Mouse (Mus musculus) midbrain, embryonic 12.5 days (tissue): ENCODE measurements around the gene Smad5. TPM values are rescaled to one million over a fixed set of nuclear protein-coding genes. Genes with fewer than 3 reads are reported as not detected.

Source experiments
- ATAC-seq: fragments of 200-750 bp; cut with Nextera tagmentation; 2 replicates; pipeline ENCODE4 v1.8.0; 2017; ENCODE audit warnings: low read depth, moderate TSS enrichment, moderate library complexity; ENCODE audit not compliant: low FRiP score
- H3K27ac ChIP-seq: fragments of 300-500 bp; sonication (generic); replicated peaks from 2 replicates; pipeline ENCODE4 v1.5.1; 2016; ENCODE audit warnings: mild to moderate bottlenecking
- H3K27me3 ChIP-seq: fragments of 300-500 bp; sonication (generic); 2 replicates; pipeline ENCODE4 v1.6.1; 2016; ENCODE audit warnings: mild to moderate bottlenecking
- H3K36me3 ChIP-seq: fragments of 300-500 bp; sonication (generic); 2 replicates; pipeline ENCODE4 v1.6.1; 2016
- H3K4me1 ChIP-seq: fragments of 300-500 bp; sonication (generic); 2 replicates; pipeline ENCODE4 v1.6.1; 2016
- H3K4me2 ChIP-seq: fragments of 300-500 bp; sonication (generic); replicated peaks from 2 replicates; pipeline ENCODE4 v1.6.1; 2016; ENCODE audit warnings: mild to moderate bottlenecking, moderate library complexity
- H3K4me3 ChIP-seq: fragments of 300-500 bp; sonication (generic); 2 replicates; pipeline ENCODE4 v1.5.1; 2016; ENCODE audit warnings: mild to moderate bottlenecking
- H3K9ac ChIP-seq: fragments of 300-500 bp; sonication (generic); replicated peaks from 2 replicates; pipeline ENCODE4 v1.6.1; 2016; ENCODE audit warnings: mild to moderate bottlenecking, moderate library complexity
- H3K9me3 ChIP-seq: fragments of 300-500 bp; sonication (generic); 2 replicates; pipeline ENCODE4 v1.6.1; 2016; ENCODE audit warnings: mild to moderate bottlenecking
- WGBS: fragments of 180-500 bp; shearing (Covaris S2); methylation state at CpG from one replicate; pipeline ENCODE4 v1.1.7; 2016; 5-methylcytosine and 5-hydroxymethylcytosine counted together
- polyA plus RNA-seq: library from polyadenylated mRNA; unstranded; fragments of >200 nt; fragmentation: Nextera tagmentation; extraction: Ambion mirVana; gene quantifications from 2 replicates; pipeline ENCODE4 v1.2.1, GENCODE M21; 2016

The Smad5 gene
- polyA plus RNA-seq, 1 experiment from 2014 or later: 38.3 TPM

DNA sequence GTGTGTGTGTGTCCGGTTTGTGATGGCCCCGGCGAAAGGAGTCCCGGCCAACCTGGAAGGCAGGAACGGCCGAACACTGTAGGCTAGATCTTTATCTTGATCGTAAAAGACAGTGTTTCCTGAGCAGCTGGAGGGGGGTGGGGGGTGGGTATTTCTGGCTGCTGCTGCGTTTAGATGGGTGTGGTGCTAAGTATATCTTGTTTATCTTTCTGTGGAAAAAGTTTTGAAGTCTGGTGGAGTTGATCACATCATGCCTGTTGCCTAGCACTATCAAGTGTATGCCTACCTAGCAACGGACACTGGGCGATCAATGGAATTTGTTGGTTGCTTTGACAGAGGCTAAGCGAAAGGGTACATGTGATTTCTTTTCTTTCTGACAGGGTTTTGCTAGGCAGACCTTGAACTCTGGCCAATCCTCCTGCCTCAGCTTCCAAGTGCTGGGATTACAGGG, 1.1 kb downstream of the Smad5 start:
- no peaks in the 10 kb centered on the region for H3K27me3 ChIP-seq
- H3K36me3 ChIP-seq: peaks cover 12% of the 10 kb centered on the region
- H3K4me1 ChIP-seq: peaks cover 42% of the 10 kb centered on the region
- no peaks in the 10 kb centered on the region for H3K9me3 ChIP-seq
- under 1% methylated on average over 11 of the region's 11 CpGs for WGBS
- peak overlapping the region; percentile 56 for H3K4me3 ChIP-seq
- H3K27ac ChIP-seq: peak overlapping the region; percentile 99
- H3K4me2 ChIP-seq: peak overlapping the region; percentile 71
- peak overlapping the region; percentile 96 for H3K9ac ChIP-seq
- 0 out of 2 replicates have a peak, but pooled peaks have one; percentile 3 for ATAC-seq

DNA sequence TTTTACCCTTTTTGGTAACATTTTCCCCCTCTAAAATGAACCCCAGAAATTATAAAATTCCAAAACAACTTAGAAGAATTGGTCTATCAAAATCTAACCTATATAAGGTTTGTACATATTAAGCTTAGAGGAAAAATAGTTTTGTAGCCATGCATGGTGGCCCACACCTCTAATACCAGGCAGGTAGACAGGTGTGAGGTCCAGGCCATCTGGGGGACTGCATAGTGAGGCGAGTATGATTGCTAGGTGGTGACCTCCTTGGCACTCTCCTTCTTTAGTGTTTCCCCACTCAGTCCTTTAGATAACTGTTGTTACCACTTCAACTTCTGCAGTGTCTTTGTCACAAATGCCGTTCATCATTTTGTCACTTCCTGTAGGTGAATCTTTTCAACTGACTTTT, 1.8 kb downstream of the Smad5 start:
- H3K4me2 ChIP-seq: peak overlapping the region; percentile 71
- H3K9ac ChIP-seq: peak overlapping the region; percentile 96
- WGBS: 80% methylated on average over 2 of the region's 2 CpGs
- H3K27ac ChIP-seq: no peak overlapping the region
- ATAC-seq: no peak
- peak overlapping the region; percentile 56 for H3K4me3 ChIP-seq
- peaks cover 41% of the 10 kb centered on the region for H3K4me1 ChIP-seq
- H3K36me3 ChIP-seq: peaks cover 18% of the 10 kb centered on the region
- H3K9me3 ChIP-seq: no peaks in the 10 kb centered on the region
- no peaks in the 10 kb centered on the region for H3K27me3 ChIP-seq

DNA sequence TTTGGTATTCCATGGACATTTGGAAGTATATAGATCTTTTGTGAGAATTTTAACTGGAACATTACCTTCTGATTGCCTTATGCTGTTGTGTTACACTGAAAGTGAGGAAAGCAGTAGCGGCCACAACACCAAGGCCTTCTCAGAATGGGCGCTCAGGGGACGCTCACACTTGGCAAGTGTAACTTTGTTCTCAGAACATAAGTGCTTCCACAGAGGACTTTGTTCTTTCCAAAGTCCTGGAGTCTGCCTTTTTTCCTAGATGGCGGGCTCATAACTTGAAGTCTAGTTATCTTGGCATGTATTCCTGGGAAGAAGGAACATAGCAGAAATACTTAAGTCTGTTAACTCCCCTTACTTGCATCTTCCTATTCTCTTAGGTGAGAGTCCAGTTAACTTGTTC, 4.3 kb downstream of the Smad5 start:
- 94% methylated on average over 4 of the region's 4 CpGs for WGBS
- H3K4me3 ChIP-seq: no peak overlapping the region

DNA sequence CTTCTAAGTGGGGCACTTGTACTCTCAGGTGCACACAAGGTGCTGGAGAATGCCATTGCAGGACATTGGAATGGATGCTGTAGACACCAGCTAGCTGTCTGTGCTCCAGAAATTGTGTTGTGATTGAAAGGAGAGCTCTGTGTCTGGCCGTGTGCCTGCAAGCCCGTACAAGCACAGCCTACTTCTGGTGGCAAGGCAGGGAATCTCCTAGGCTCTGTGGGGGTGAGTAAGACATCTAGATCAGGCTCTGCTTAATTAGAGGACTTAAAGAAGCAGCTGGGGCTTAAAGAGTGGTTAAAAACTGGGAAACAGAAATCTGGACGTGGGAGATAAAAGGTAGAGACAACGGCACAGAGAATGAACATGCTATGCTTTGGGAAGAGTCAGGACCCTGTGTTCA, 4.8 kb downstream of the Smad5 start:
- H3K4me2 ChIP-seq: no peak overlapping the region
- WGBS: 76% methylated on average over 4 of the region's 4 CpGs
- peaks cover 25% of the 10 kb centered on the region for H3K36me3 ChIP-seq
- H3K4me1 ChIP-seq: peaks cover 37% of the 10 kb centered on the region
- no peak overlapping the region for H3K27ac ChIP-seq
- no peak overlapping the region for H3K4me3 ChIP-seq
- no peak overlapping the region for H3K9ac ChIP-seq
- ATAC-seq: no peak
- H3K9me3 ChIP-seq: no peaks in the 10 kb centered on the region
- no peaks in the 10 kb centered on the region for H3K27me3 ChIP-seq

More for the DNA sequence above, 4.3 kb downstream of the Smad5 start:
- H3K27me3 ChIP-seq: no peaks in the 10 kb centered on the region
- H3K27ac ChIP-seq: no peak overlapping the region
- H3K4me2 ChIP-seq: no peak overlapping the region
- peaks cover 42% of the 10 kb centered on the region for H3K4me1 ChIP-seq
- H3K9ac ChIP-seq: no peak overlapping the region
- no peaks in the 10 kb centered on the region for H3K9me3 ChIP-seq
- H3K36me3 ChIP-seq: peaks cover 20% of the 10 kb centered on the region
- no peak for ATAC-seq

DNA sequence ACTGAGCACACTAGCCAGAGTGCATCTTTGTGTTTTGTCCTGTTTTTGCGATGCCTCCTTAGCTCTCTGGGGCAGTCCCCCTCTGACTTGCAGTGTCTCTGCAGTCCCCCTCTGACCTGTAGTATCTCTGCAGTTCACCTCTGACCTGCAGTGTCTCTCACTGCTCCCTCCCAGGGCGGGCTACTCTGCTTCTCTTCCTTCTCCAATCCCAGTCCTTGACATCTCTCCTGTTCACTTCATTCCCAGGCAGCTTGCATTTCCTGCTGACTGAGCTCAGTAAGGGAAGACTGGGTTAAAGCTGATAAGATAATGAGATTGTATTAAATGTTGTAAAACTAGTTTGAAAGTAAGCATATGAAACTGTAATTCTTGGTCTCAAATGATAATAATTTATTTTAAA, 7.8 kb downstream of the Smad5 start:
- H3K4me2 ChIP-seq: no peak overlapping the region
- no peaks in the 10 kb centered on the region for H3K9me3 ChIP-seq
- no peak overlapping the region for H3K9ac ChIP-seq
- no peak overlapping the region for H3K4me3 ChIP-seq
- H3K36me3 ChIP-seq: peaks cover 27% of the 10 kb centered on the region
- no peaks in the 10 kb centered on the region for H3K27me3 ChIP-seq
- peaks cover 19% of the 10 kb centered on the region for H3K4me1 ChIP-seq
- H3K27ac ChIP-seq: no peak overlapping the region
- ATAC-seq: no peak
- 71% methylated on average over 2 of the region's 2 CpGs for WGBS

DNA sequence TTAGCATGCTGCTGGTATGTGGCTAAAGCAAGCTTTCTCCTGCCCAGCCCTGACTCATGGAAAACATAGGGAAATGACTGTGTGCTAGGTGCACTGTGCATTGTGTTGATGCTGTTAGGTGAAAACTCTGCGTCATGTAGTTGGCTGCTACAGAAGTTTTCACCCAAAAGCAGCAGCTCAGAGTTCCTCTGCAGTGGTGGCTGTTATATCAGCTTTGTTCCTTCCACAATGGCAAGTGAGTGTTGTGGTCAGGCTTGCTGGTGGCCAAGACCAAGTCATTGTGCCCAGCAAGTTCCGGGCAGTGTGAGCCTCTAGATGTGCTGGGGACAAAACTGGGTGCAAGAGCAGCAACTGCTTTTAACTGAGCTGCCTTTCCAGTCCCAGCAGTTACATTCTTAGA, 9.4 kb downstream of the Smad5 start:
- Histone ChIP-seq H3K9me3 (no peaks in the 10 kb centered on the region), H3K4me3 (no peak overlapping the region), H3K27me3 (no peaks in the 10 kb centered on the region), H3K27ac (no peak overlapping the region), H3K9ac (no peak overlapping the region), H3K4me2 (no peak overlapping the region), H3K36me3 (peaks cover 24% of the 10 kb centered on the region), H3K4me1 (peaks cover 11% of the 10 kb centered on the region)
- WGBS: 97% methylated on average over 2 of the region's 2 CpGs
- no peak for ATAC-seq

DNA sequence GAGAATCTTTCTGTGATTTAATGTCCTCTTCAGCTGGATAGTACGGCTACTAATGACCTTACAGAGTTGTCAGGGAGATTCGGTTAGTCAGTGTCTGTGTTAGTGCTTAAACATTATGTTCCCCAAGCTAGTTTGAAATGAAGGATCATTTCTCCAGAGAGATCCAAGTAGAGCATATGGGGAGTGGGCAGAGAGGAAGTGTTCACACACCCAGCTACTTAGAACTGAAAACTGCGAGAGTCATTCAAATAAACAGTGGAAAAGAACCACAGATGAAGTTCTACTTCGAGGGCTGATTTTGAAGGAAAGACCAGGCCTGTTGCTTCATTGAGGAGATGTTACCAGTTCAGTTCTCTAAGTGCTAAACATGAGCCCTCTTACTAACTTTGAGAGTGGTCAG, 23.7 kb downstream of the Smad5 start:
- no peaks in the 10 kb centered on the region for H3K9me3 ChIP-seq
- no peak overlapping the region for H3K4me2 ChIP-seq
- H3K4me1 ChIP-seq: peaks cover 3% of the 10 kb centered on the region; the same call in 1 of the 2 replicates
- no peak overlapping the region for H3K27ac ChIP-seq
- no peak for ATAC-seq
- H3K4me3 ChIP-seq: no peak overlapping the region
- 93% methylated on average over 4 of the region's 4 CpGs for WGBS
- peaks cover 71% of the 10 kb centered on the region for H3K36me3 ChIP-seq
- no peaks in the 10 kb centered on the region for H3K27me3 ChIP-seq
- H3K9ac ChIP-seq: no peak overlapping the region

DNA sequence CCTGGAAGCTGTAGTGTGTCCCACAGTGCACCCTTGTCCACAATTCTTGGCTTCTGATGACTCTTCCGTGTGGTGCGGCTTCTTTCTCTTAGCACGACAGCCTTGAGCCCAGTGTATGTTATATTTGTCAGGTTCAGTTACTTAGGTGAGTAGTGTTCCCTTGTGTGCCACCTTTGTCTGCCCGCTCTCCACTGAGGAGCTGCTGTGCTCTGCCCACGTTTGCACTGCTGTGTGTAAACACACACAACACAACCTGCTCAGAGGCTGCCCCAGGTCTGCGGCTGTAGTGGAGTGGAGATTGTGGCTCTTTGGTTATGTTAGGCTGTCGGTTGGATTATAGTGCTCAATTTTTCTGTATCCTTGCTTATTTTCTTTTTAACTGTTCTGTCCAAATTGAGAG, 26.2 kb downstream of the Smad5 start:
- Histone ChIP-seq H3K27me3 (no peaks in the 10 kb centered on the region), H3K4me2 (no peak overlapping the region), H3K36me3 (peaks cover 83% of the 10 kb centered on the region), H3K9me3 (no peaks in the 10 kb centered on the region), H3K9ac (no peak overlapping the region), H3K27ac (no peak overlapping the region), H3K4me3 (no peak overlapping the region), H3K4me1 (peaks cover 2% of the 10 kb centered on the region; the same call in 1 of the 2 replicates)
- ATAC-seq: no peak
- 94% methylated on average over 7 of the region's 7 CpGs for WGBS

DNA sequence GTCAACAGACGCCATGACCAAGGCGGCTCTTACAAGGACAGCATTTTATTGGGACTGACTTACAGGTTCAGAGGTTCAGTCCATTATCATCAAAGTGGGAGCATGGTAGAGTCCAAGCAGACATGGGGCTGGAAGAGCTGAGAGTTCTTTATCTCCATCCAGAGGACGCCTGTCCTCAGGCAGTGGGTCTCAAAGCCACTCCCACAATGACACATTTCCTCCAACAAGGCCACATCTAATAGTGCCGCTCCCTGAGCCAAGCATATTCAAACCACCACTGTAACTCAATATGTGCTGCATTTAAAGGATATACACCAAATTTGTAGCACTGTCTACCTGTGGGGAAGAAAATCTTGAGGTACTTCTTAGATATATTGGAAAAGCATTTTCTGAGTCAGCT, 31.8 kb downstream of the Smad5 start:
- H3K4me2 ChIP-seq: no peak overlapping the region
- H3K36me3 ChIP-seq: peaks cover 85% of the 10 kb centered on the region
- ATAC-seq: no peak
- H3K4me3 ChIP-seq: no peak overlapping the region
- H3K9me3 ChIP-seq: no peaks in the 10 kb centered on the region
- no peak overlapping the region for H3K9ac ChIP-seq
- 89% methylated on average over 4 of the region's 4 CpGs for WGBS
- no peaks in the 10 kb centered on the region for H3K4me1 ChIP-seq
- H3K27ac ChIP-seq: no peak overlapping the region
- H3K27me3 ChIP-seq: no peaks in the 10 kb centered on the region

DNA sequence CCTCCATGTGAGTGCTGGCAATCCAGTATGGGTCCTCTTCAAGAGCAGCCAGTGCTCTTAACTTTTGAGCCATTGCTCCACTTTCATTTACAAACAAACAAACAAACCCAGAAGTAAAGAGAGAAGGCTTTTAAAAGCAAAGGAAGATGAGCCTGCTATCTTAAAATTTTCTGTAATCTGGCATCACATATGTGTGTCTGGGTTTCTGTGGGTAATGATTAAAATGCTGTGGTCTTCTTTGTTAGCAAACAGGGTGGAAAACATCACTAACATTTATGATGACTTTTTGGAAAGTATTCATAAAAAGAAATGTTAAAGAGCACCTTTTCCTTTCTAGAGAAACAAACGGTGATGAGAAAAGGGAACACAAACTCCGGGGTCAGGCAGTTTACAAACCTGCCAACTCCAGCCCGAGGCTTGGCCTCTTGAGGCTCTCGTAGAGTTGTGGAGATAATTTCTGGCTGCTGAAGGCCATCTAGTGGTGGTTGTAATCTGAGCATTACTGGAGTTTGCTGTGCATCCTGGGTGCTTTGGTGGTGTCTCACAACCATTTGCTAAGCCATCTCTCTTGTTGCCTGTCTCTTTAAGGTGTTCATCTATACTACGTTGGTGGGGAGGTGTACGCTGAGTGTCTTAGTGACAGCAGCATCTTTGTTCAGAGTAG, 32.5 kb downstream of the Smad5 start:
- no peak for ATAC-seq
- 73% methylated on average over 6 of the region's 6 CpGs for WGBS
- H3K36me3 ChIP-seq: peaks cover 85% of the 10 kb centered on the region

DNA sequence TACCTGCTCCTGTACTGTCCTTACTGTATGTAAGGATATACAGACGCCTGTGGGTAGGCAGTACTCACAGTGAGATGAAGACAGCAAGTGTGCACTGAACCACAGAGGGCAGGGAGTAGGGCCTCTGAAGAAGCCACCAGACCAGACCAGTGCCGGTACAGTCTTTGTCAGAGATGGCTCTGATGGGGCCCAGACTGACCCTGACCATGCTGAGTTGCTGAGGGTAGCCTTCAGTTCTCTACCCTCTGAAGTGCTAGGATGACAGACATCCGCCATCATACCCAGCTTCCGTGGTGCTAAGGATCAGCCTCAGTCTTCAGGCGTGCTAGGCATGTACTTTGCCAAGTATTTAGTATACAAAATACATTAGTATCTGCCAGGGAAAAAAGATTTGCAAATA, 36.7 kb downstream of the Smad5 start:
- Histone ChIP-seq H3K36me3 (peaks cover 59% of the 10 kb centered on the region), H3K4me2 (no peak overlapping the region), H3K4me3 (no peak overlapping the region), H3K9me3 (no peaks in the 10 kb centered on the region), H3K9ac (no peak overlapping the region), H3K27me3 (no peaks in the 10 kb centered on the region), H3K4me1 (peaks cover 11% of the 10 kb centered on the region; the same call in 1 of the 2 replicates), H3K27ac (no peak overlapping the region)
- no peak for ATAC-seq
- 95% methylated on average over 5 of the region's 5 CpGs for WGBS

More for the DNA sequence above, 32.5 kb downstream of the Smad5 start:
- no peak overlapping the region for H3K9ac ChIP-seq
- H3K27me3 ChIP-seq: no peaks in the 10 kb centered on the region
- no peak overlapping the region for H3K27ac ChIP-seq
- H3K9me3 ChIP-seq: no peaks in the 10 kb centered on the region
- no peaks in the 10 kb centered on the region for H3K4me1 ChIP-seq
- no peak overlapping the region for H3K4me2 ChIP-seq
- no peak overlapping the region for H3K4me3 ChIP-seq

DNA sequence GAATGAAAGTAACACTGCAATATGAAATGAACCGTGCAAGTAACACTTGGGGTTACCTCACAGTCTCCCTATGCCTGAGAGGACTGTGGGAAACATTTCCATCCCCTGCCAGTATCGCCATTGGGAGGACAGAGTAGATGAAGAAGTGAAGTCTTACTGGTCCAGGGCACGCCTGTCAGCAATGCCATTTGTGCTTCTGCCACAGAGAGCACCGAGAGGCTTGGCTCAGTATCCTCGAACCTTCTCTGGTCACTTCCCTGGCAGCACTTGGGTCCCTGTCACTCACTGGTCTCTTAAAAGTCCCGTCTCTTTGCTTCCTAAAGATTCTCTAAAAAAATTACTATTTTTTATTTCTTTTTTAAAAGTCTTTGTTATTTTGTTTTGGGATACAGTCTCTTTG, 37.7 kb downstream of the Smad5 start:
- no peak for ATAC-seq

DNA sequence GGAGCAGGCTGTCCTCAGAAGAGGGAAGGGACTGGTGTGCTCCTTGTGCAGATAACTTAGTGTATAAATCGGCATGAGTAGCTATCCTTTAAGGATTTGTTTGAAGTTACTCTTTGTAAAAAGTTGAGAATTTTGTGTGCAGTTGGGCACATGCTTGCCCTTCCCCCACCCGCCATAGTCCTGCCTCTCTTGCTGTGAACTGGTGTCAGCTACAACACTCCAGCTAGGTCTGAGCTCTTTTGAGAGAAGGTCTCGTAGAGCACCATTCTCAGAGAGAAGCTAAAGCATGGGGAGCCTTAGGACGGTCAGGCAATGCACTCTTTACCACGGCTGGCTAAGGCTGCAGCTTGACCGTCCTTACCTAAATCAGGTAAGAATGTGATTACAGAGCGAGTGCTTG, 38.9 kb downstream of the Smad5 start:
- no peak for ATAC-seq
- H3K27me3 ChIP-seq: no peaks in the 10 kb centered on the region
- 87% methylated on average over 7 of the region's 7 CpGs for WGBS
- H3K4me1 ChIP-seq: peaks cover 11% of the 10 kb centered on the region; the same call in 1 of the 2 replicates
- no peaks in the 10 kb centered on the region for H3K9me3 ChIP-seq
- H3K27ac ChIP-seq: no peak overlapping the region
- H3K36me3 ChIP-seq: peaks cover 40% of the 10 kb centered on the region
- no peak overlapping the region for H3K9ac ChIP-seq
- H3K4me3 ChIP-seq: no peak overlapping the region
- no peak overlapping the region for H3K4me2 ChIP-seq

More for the DNA sequence above, 37.7 kb downstream of the Smad5 start:
- no peak overlapping the region for H3K27ac ChIP-seq
- no peak overlapping the region for H3K4me3 ChIP-seq
- peaks cover 11% of the 10 kb centered on the region; the same call in 1 of the 2 replicates for H3K4me1 ChIP-seq
- H3K4me2 ChIP-seq: no peak overlapping the region
- H3K9me3 ChIP-seq: no peaks in the 10 kb centered on the region
- peaks cover 51% of the 10 kb centered on the region for H3K36me3 ChIP-seq
- WGBS: 90% methylated on average over 6 of the region's 6 CpGs
- H3K27me3 ChIP-seq: no peaks in the 10 kb centered on the region
- H3K9ac ChIP-seq: no peak overlapping the region
